8 mouse cellular contexts compared by ENCODE assay signal in genomic region chr5:76588551-76589283, GRCm38 (mm10). TPM values are rescaled to one million over a fixed set of nuclear protein-coding genes. Genes with fewer than 3 reads are reported as not detected.
DNase-seq lines count a peak whose midpoint lies in the region; ATAC-seq and TF ChIP-seq lines count a peak whose summit lies in the region.

Gene Cep135 (plus strand): TSS chr5:76588698.

- POLR2A ChIA-PET in Patski (lab: Charles Lee) = no interaction called here

- peak within 1 kb of the TSS; percentile 80 for H3K9ac ChIP-seq in hindbrain, embryonic 12.5 days

- peak; percentile 100 for TF ChIP-seq CTCF in Patski (IDR thresholded peaks at IDR 0.05)

- no peaks in the 10 kb centered on the region for H3K9me3 ChIP-seq in hindbrain, embryonic 12.5 days (replicated peaks)

- peaks cover 12% of the 10 kb centered on the region for H3K4me1 ChIP-seq in hindbrain, embryonic 12.5 days

- DNase-seq in Patski (ENCODE audit: low read depth, low spot score) = peak; percentile 25
- DNase-seq in cerebellum, postnatal 10 days = peak; percentile 97
- peak; percentile 71 to 84 for DNase-seq in frontal cortex, postnatal 10 days (ENCODE audit: low spot score in 2 of 2)
- DNase-seq in layer of hippocampus, postnatal 36 days = peak; percentile 80 to 83
- peak; percentile 88 for DNase-seq in lung, postnatal 25 days (ENCODE audit: low spot score)
- peak; percentile 72 for DNase-seq in retina, adult 2 months (ENCODE audit: low read depth, low spot score)
- peak; percentile 85 for DNase-seq in thymus, postnatal 25 days

- ATAC-seq in Patski = peak; percentile 98
- peak; percentile 99 for ATAC-seq in hindbrain, embryonic 12.5 days (ENCODE audit: low FRiP score)

- H3K27ac ChIP-seq in hindbrain, embryonic 12.5 days = peak within 1 kb of the TSS; percentile 80

- WGBS in hindbrain, embryonic 12.5 days = under 1% methylated on average over 70 of the region's 92 CpGs

- peak within 1 kb of the TSS; percentile 71 for H3K4me2 ChIP-seq in hindbrain, embryonic 12.5 days (replicated peaks)

- CTCF ChIA-PET in Patski (lab: Charles Lee) = interaction anchor here (0.9 to 2.1 kb wide), 8 partner anchors 11 to 775 kb away, joined by 3 to 6 read pairs (median 4); no protein-coding TSS in a partner anchor

- peak within 1 kb of the TSS; percentile 84 for H3K4me3 ChIP-seq in hindbrain, embryonic 12.5 days

- in situ Hi-C loops in Patski (cut with MboI; ENCODE audit: low pct_unique_long_range_greater_than_20kb) = loop anchor here (5.0 to 10.0 kb wide), 2 partner anchors 254 to 366 kb away; partner anchors contain the start of genes Paics and Ppat

- H3K36me3 ChIP-seq in hindbrain, embryonic 12.5 days = peaks cover 7% of the 10 kb centered on the region; the same call in 1 of the 2 replicates

- H3K27me3 ChIP-seq in Patski = no peaks in the 10 kb centered on the region
- no peaks in the 10 kb centered on the region for H3K27me3 ChIP-seq in hindbrain, embryonic 12.5 days

RNA-seq across cellular contexts. Expression of gene Cep135, which starts in this region (rescaled TPM):
- 10.1 TPM for polyA plus RNA-seq in Patski (2021)
- polyA plus RNA-seq in hindbrain, embryonic 12.5 days (2016; fragmentation: Nextera tagmentation; extraction: Ambion mirVana) = 8.2 and 8.3 TPM in 2 replicates
- 1 to 10 TPM; 6.4 to 7.2 TPM for total RNA-seq in layer of hippocampus, postnatal 36 days (2021)

Comparison
In these comparisons a context has a peak if more than half of its experiments do, and no peak if none do; other contexts are left out.
1. Peak in every context shown above with its lines: DNase-seq, ATAC-seq, H3K4me3 ChIP-seq and H3K27ac ChIP-seq.
2. DNase-seq: peak in every context shown above with its lines; median percentile 97 in cerebellum, postnatal 10 days; 88 in lung, postnatal 25 days; 85 in thymus, postnatal 25 days; 82 in layer of hippocampus, postnatal 36 days; 78 in frontal cortex, postnatal 10 days; 72 in retina, adult 2 months; 25 in Patski.